Mouse (Mus musculus): ENCODE measurements around the gene Wnt5a. TPM values are rescaled to one million over a fixed set of nuclear protein-coding genes. Genes with fewer than 3 reads are reported as not detected.
A peak's percentile ranks its signal among the peaks of the same experiment; 100 is the strongest.

Gene Wnt5a
- polyA plus RNA-seq (2015; fragmentation: Nextera tagmentation; extraction: Ambion mirVana), result 23.2 and 31.8 TPM in 2 replicates

- no peaks in the 10 kb centered on the region for H3K36me3 ChIP-seq (ENCODE audit: insufficient read depth, low read length)
- 4% methylated on average over 50 of the region's 53 CpGs for WGBS
- H3K4me2 ChIP-seq (replicated peaks; ENCODE audit: low read depth, low read length), result peak within 1 kb of the TSS; percentile 85
- H3K4me3 ChIP-seq (ENCODE audit: low read depth, low read length), result peak within 1 kb of the TSS; percentile 64
- peak; percentile 29 for ATAC-seq
- peaks cover 27% of the 10 kb centered on the region for H3K27me3 ChIP-seq (replicated peaks; ENCODE audit: insufficient read depth, low read length)
- TF ChIP-seq EP300 (IDR thresholded peaks at IDR 0.05) (no peak), CTCF (IDR thresholded peaks at IDR 0.05) (no peak)
- peak; percentile 66 for DNase-seq (ENCODE audit: low spot score)
- peak within 1 kb of the TSS; percentile 32 for H3K9ac ChIP-seq (replicated peaks; ENCODE audit: low read depth)
- H3K27ac ChIP-seq (ENCODE audit: low read length), result peak within 1 kb of the TSS; percentile 86
- no peaks in the 10 kb centered on the region for H3K9me3 ChIP-seq (ENCODE audit: low read length)
- no peaks in the 10 kb centered on the region for H3K4me1 ChIP-seq (ENCODE audit: insufficient read depth, low read depth, low read length)
Measured at GRCm38 (mm10) chr14:28504101-28505050, at the start of gene Wnt5a. Wnt5a (plus strand) TSS chr14:28504750.

- peak; percentile 77 for DNase-seq (ENCODE audit: low spot score)
- 60% methylated on average over 7 of the region's 7 CpGs for WGBS
- TF ChIP-seq EP300 (IDR thresholded peaks at IDR 0.05), result no peak
- no peak for TF ChIP-seq CTCF (IDR thresholded peaks at IDR 0.05)
Measured at GRCm38 (mm10) chr14:28456372-28457076, 48.0 kb upstream of the Wnt5a start.

GRCm38 (mm10) chr14:28457428-28457827 is 47.1 kb upstream of the Wnt5a start:
- Histone ChIP-seq H3K9ac (replicated peaks; ENCODE audit: low read depth) (no peak overlapping the region), H3K4me3 (ENCODE audit: low read depth, low read length) (no peak overlapping the region), H3K27me3 (replicated peaks; ENCODE audit: insufficient read depth, low read length) (no peaks in the 10 kb centered on the region), H3K4me1 (ENCODE audit: insufficient read depth, low read depth, low read length) (no peaks in the 10 kb centered on the region), H3K4me2 (replicated peaks; ENCODE audit: low read depth, low read length) (no peak overlapping the region), H3K9me3 (ENCODE audit: low read length) (no peaks in the 10 kb centered on the region), H3K27ac (ENCODE audit: low read length) (no peak overlapping the region), H3K36me3 (ENCODE audit: insufficient read depth, low read length) (no peaks in the 10 kb centered on the region)
- ATAC-seq, result no peak
- 67% methylated on average over 3 of the region's 3 CpGs for WGBS
- DNase-seq (ENCODE audit: low spot score), result no peak
- TF ChIP-seq EP300 (IDR thresholded peaks at IDR 0.05) (no peak), CTCF (IDR thresholded peaks at IDR 0.05) (no peak)

More at GRCm38 (mm10) chr14:28456372-28457076, 48.0 kb upstream of the Wnt5a start:
- H3K27ac ChIP-seq (ENCODE audit: low read length), result no peak overlapping the region
- no peaks in the 10 kb centered on the region for H3K27me3 ChIP-seq (replicated peaks; ENCODE audit: insufficient read depth, low read length)
- H3K36me3 ChIP-seq (ENCODE audit: insufficient read depth, low read length), result no peaks in the 10 kb centered on the region
- no peak overlapping the region for H3K4me3 ChIP-seq (ENCODE audit: low read depth, low read length)
- H3K9me3 ChIP-seq (ENCODE audit: low read length), result no peaks in the 10 kb centered on the region
- H3K9ac ChIP-seq (replicated peaks; ENCODE audit: low read depth), result no peak overlapping the region
- no peak overlapping the region for H3K4me2 ChIP-seq (replicated peaks; ENCODE audit: low read depth, low read length)
- peak; percentile 77 for ATAC-seq
- H3K4me1 ChIP-seq (ENCODE audit: insufficient read depth, low read depth, low read length), result no peaks in the 10 kb centered on the region

GRCm38 (mm10) chr14:28467956-28468355 is 36.6 kb upstream of the Wnt5a start:
- no peaks in the 10 kb centered on the region for H3K4me1 ChIP-seq (ENCODE audit: insufficient read depth, low read depth, low read length)
- no peaks in the 10 kb centered on the region for H3K36me3 ChIP-seq (ENCODE audit: insufficient read depth, low read length)
- no peaks in the 10 kb centered on the region for H3K9me3 ChIP-seq (ENCODE audit: low read length)
- H3K4me2 ChIP-seq (replicated peaks; ENCODE audit: low read depth, low read length), result no peak overlapping the region
- TF ChIP-seq EP300 (IDR thresholded peaks at IDR 0.05) (no peak), CTCF (IDR thresholded peaks at IDR 0.05) (no peak)
- no peak overlapping the region for H3K4me3 ChIP-seq (ENCODE audit: low read depth, low read length)
- no peak overlapping the region for H3K9ac ChIP-seq (replicated peaks; ENCODE audit: low read depth)
- H3K27me3 ChIP-seq (replicated peaks; ENCODE audit: insufficient read depth, low read length), result no peaks in the 10 kb centered on the region
- no peak overlapping the region for H3K27ac ChIP-seq (ENCODE audit: low read length)
- 37% methylated on average over 5 of the region's 5 CpGs for WGBS
- DNase-seq (ENCODE audit: low spot score), result no peak
- no peak for ATAC-seq

- H3K36me3 ChIP-seq (ENCODE audit: insufficient read depth, low read length), result no peaks in the 10 kb centered on the region
- TF ChIP-seq CTCF (IDR thresholded peaks at IDR 0.05), result no peak
- no peak for TF ChIP-seq EP300 (IDR thresholded peaks at IDR 0.05)
- ATAC-seq (no peak), DNase-seq (ENCODE audit: low spot score) (no peak)
- no peak overlapping the region for H3K9ac ChIP-seq (replicated peaks; ENCODE audit: low read depth)
- 44% methylated on average over 4 of the region's 4 CpGs for WGBS
- H3K27me3 ChIP-seq (replicated peaks; ENCODE audit: insufficient read depth, low read length), result no peaks in the 10 kb centered on the region
- no peak overlapping the region for H3K4me2 ChIP-seq (replicated peaks; ENCODE audit: low read depth, low read length)
- H3K4me3 ChIP-seq (ENCODE audit: low read depth, low read length), result no peak overlapping the region
- H3K27ac ChIP-seq (ENCODE audit: low read length), result no peak overlapping the region
- H3K4me1 ChIP-seq (ENCODE audit: insufficient read depth, low read depth, low read length), result no peaks in the 10 kb centered on the region
- no peaks in the 10 kb centered on the region for H3K9me3 ChIP-seq (ENCODE audit: low read length)
Measured at GRCm38 (mm10) chr14:28469696-28470095, 34.9 kb upstream of the Wnt5a start.

GRCm38 (mm10) chr14:28470212-28470611 is 34.3 kb upstream of the Wnt5a start:
- WGBS, result 67% methylated on average over 6 of the region's 6 CpGs
- TF ChIP-seq CTCF (IDR thresholded peaks at IDR 0.05) (no peak), EP300 (IDR thresholded peaks at IDR 0.05) (no peak)
- ATAC-seq, result no peak

More at GRCm38 (mm10) chr14:28470212-28470611, 34.3 kb upstream of the Wnt5a start:
- Histone ChIP-seq H3K4me3 (ENCODE audit: low read depth, low read length) (no peak overlapping the region), H3K36me3 (ENCODE audit: insufficient read depth, low read length) (no peaks in the 10 kb centered on the region), H3K4me1 (ENCODE audit: insufficient read depth, low read depth, low read length) (no peaks in the 10 kb centered on the region), H3K9ac (replicated peaks; ENCODE audit: low read depth) (no peak overlapping the region), H3K27ac (ENCODE audit: low read length) (no peak overlapping the region), H3K9me3 (ENCODE audit: low read length) (no peaks in the 10 kb centered on the region), H3K27me3 (replicated peaks; ENCODE audit: insufficient read depth, low read length) (no peaks in the 10 kb centered on the region), H3K4me2 (replicated peaks; ENCODE audit: low read depth, low read length) (no peak overlapping the region)
- no peak for DNase-seq (ENCODE audit: low spot score)
